Mouse (Mus musculus) E14TG2a.4 (cell line): ENCODE data around the gene Prop1.

ENCODE experiments used
- CTCF ChIP-seq: conservative IDR thresholded peaks from 2 replicates; pipeline ENCODE4 v1.5.1; 2014; ENCODE audit warnings: low read length
- NANOG ChIP-seq: IDR thresholded peaks from 2 replicates; pipeline ENCODE4 v1.6.1; 2014; ENCODE audit warnings: borderline replicate concordance, low read length, mixed read lengths

DNA sequence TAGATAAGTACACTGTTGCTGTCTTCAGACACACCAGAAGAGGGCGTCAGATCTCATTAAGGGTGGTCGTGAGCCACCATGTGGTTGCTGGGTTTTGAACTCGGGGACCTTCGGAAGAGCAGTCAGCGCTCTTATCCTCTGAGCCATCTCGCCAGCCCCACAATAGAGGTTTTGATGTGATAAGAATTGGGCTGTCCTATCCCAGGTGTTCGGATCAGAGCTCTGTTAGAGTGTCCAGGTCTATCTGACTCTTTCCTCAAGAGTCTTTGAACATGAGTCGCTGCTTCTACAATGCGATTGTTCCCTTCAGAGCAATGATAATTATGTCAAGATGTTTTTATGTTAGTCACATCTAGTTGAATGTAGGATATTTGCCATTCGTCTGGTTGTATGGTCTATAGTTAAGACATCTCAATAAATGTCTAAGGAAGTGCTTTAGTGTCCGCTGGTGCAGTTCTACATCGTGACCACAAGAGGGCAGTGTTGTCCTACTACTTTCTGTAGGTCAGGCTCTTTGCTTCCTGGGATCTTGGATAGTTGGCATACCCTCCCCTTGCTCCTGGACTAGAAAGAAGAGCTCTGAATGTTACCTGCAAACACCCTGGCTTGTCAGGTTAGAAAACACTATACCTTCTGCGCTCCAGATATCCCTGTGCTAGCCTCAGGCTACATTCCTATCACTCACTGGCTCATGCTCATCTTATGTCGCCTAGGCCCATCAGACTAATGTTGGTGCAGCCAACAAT is 13.8 kb downstream of the Prop1 start:
- TF ChIP-seq CTCF, result peak; percentile 99
- no peak for TF ChIP-seq NANOG
